Mouse (Mus musculus): ENCODE measurements around the gene Adgrb3. TPM values are rescaled to one million over a fixed set of nuclear protein-coding genes. Genes with fewer than 3 reads are reported as not detected.

Adgrb3 gene
- polyA plus RNA-seq, 1 experiment from 2014 or later: 68.6 TPM

DNA sequence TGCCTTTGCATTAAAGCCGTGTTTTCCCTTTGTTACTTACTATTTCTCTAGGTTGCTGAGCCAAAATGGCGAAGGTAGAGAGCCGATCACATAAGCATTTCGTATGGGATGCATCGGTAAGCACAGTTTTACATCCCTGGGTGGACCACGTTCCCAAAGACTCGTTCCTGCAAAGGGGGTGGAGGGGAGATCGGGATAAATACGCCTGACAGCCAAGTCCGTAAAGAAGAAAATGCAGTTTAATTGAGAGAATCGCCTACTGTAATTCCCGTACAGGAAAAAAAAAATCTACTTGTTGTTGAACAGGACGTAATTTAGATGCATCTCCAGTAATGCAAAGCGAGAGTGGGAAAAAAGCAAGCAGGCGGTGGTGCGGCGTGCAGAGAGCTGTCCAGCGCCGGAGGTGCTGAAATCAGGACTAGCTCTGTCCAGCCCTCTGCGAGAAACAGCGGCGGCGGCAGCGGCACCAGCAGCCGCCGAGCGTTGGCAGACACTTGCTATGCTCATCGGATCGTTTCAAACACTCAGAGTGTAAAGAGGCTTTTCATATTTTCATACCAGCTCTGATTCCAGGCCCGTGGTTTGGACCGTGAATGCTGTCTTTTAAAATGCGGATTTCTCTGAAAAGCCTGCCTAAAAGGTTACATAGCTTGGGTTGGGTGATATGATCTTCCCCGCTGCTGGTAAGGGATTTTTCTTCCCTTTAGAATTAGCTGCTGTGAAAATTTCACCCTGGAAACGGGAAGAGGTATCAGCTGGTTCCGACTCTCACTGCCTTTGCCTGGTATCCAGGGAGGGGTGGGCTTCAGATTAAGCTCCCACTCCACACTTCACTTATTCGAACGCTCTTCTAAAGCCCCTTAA is 600.9 kb downstream of the Adgrb3 start:
- Histone ChIP-seq H3K27me3 (ENCODE audit: control insufficient read depth, insufficient read depth, low read depth, low read length) (no peaks in the 10 kb centered on the region), H3K9me3 (replicated peaks; ENCODE audit: control insufficient read depth, low read length, poor library complexity, severe bottlenecking) (no peaks in the 10 kb centered on the region), H3K4me3 (ENCODE audit: low read depth, low read length) (peak overlapping the region; percentile 57), H3K27ac (ENCODE audit: low read length) (peak overlapping the region; percentile 98), H3K36me3 (ENCODE audit: control insufficient read depth, insufficient read depth, low read length) (no peaks in the 10 kb centered on the region), H3K4me2 (ENCODE audit: low read length) (peak overlapping the region; percentile 57), H3K4me1 (ENCODE audit: control insufficient read depth, insufficient read depth, low read length) (peaks cover 13% of the 10 kb centered on the region), H3K9ac (ENCODE audit: low read depth, low read length) (peak overlapping the region; percentile 81)
- ATAC-seq: peak; percentile 91
- 1% methylated on average over 37 of the region's 37 CpGs for WGBS

DNA sequence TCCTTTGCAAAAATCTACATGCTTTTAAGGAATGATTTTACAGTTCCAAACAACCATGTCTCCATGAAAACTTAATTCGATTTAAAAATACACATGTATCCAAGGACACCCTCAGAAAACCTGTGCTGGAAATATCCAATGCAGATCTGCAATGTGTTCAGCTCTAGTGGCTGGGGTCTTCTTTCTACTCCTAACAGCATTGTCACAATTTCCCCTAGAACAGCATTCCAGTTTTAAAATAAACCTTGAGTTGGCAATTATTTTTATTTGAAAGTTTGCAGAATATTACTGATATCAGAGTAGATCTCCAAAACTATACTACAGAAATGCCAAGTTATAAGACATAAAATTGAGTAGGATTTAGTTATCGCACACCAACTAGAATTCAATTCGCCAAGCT is 601.6 kb downstream of the Adgrb3 start:
- Histone ChIP-seq H3K4me3 (ENCODE audit: low read depth, low read length) (peak overlapping the region; percentile 57), H3K9me3 (replicated peaks; ENCODE audit: control insufficient read depth, low read length, poor library complexity, severe bottlenecking) (no peaks in the 10 kb centered on the region), H3K36me3 (ENCODE audit: control insufficient read depth, insufficient read depth, low read length) (no peaks in the 10 kb centered on the region), H3K4me2 (ENCODE audit: low read length) (peak overlapping the region; percentile 57), H3K9ac (ENCODE audit: low read depth, low read length) (peak overlapping the region; percentile 81), H3K27me3 (ENCODE audit: control insufficient read depth, insufficient read depth, low read depth, low read length) (no peaks in the 10 kb centered on the region), H3K27ac (ENCODE audit: low read length) (peak overlapping the region; percentile 98), H3K4me1 (ENCODE audit: control insufficient read depth, insufficient read depth, low read length) (peaks cover 13% of the 10 kb centered on the region)
- whole genome bisulfite sequencing: 34% methylated on average over 3 of the region's 3 CpGs
- ATAC-seq: no peak

DNA sequence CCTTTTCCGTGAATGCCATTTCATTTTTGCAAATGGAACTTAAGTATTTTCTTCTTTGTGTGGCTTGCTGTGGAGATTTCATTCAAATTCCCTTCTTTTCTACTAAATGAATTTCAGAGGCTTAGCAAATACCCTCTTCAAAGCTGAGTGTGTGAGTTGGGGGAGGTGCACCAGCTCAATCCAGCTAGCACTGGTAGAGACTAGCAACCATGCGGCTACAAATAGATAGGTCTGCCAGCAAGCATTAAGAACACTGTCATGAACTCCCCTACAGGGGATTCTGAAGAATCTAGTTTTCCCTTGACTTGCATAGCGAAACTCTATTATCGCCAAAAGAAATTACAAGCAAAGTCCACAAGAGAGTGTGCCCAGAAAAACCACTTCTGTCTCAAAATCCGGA is 624.9 kb downstream of the Adgrb3 start:
- Histone ChIP-seq H3K9me3 (replicated peaks; ENCODE audit: control insufficient read depth, low read length, poor library complexity, severe bottlenecking) (no peaks in the 10 kb centered on the region), H3K36me3 (ENCODE audit: control insufficient read depth, insufficient read depth, low read length) (no peaks in the 10 kb centered on the region), H3K4me1 (ENCODE audit: control insufficient read depth, insufficient read depth, low read length) (peaks cover 3% of the 10 kb centered on the region; the same call in 1 of the 2 replicates), H3K27ac (ENCODE audit: low read length) (no peak overlapping the region), H3K9ac (ENCODE audit: low read depth, low read length) (no peak overlapping the region), H3K4me3 (ENCODE audit: low read depth, low read length) (no peak overlapping the region), H3K27me3 (ENCODE audit: control insufficient read depth, insufficient read depth, low read depth, low read length) (no peaks in the 10 kb centered on the region), H3K4me2 (ENCODE audit: low read length) (no peak overlapping the region)
- peak; percentile 91 for ATAC-seq
- 16% methylated on average over 5 of the region's 5 CpGs for WGBS

DNA sequence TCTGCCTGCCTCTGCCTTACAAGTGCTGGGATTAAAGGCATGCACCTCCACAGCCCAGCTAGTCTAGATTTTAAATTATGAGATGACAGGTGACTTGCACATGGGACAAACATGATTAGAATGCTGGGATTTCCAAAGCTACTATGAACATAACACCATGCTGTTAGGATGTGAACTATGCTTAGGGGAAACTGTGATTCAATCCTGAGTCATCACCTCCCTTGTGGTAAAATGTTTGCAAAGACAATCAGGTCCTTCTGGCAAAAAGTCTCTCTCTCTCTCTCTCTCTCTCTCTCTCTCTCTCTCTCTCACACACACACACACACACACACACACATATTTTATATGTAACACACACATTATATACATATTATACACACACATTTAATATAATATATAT is 630.1 kb downstream of the Adgrb3 start:
- no peak for ATAC-seq
- no peaks in the 10 kb centered on the region for H3K4me1 ChIP-seq (ENCODE audit: control insufficient read depth, insufficient read depth, low read length)
- no peaks in the 10 kb centered on the region for H3K27me3 ChIP-seq (ENCODE audit: control insufficient read depth, insufficient read depth, low read depth, low read length)
- H3K36me3 ChIP-seq (ENCODE audit: control insufficient read depth, insufficient read depth, low read length): no peaks in the 10 kb centered on the region
- no peak overlapping the region for H3K4me3 ChIP-seq (ENCODE audit: low read depth, low read length)
- no peak overlapping the region for H3K4me2 ChIP-seq (ENCODE audit: low read length)
- no peak overlapping the region for H3K9ac ChIP-seq (ENCODE audit: low read depth, low read length)
- H3K9me3 ChIP-seq (replicated peaks; ENCODE audit: control insufficient read depth, low read length, poor library complexity, severe bottlenecking): no peaks in the 10 kb centered on the region
- no peak overlapping the region for H3K27ac ChIP-seq (ENCODE audit: low read length)

DNA sequence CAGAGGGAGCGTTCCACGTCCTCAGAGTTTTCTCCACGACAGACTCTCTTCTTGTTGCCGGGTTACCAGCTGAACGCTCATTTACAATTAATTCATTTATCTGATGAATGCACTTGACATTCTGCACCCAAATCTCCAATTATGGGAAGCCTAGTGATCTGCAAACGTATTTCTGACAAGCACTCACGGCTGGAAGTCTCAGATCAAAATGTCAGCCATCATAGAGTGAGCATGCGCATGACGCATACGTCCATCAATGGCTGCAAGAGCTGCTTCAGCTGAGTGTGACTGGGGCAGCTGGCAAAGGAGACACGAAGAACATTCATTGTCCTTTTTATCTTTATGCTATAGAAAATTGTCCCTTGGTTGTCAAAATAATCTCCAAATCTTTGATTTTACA is 637.5 kb downstream of the Adgrb3 start:
- no peaks in the 10 kb centered on the region for H3K27me3 ChIP-seq (ENCODE audit: control insufficient read depth, insufficient read depth, low read depth, low read length)
- 0 out of 2 replicates have a peak overlapping the region, but pooled peaks have one; percentile 11 for H3K27ac ChIP-seq (ENCODE audit: low read length)
- no peaks in the 10 kb centered on the region for H3K36me3 ChIP-seq (ENCODE audit: control insufficient read depth, insufficient read depth, low read length)
- no peak overlapping the region for H3K4me3 ChIP-seq (ENCODE audit: low read depth, low read length)
- peak; percentile 47; the same call in 1 of the 2 replicates for ATAC-seq
- H3K4me1 ChIP-seq (ENCODE audit: control insufficient read depth, insufficient read depth, low read length): peaks cover 4% of the 10 kb centered on the region; the same call in 1 of the 2 replicates
- 29% methylated on average over 11 of the region's 11 CpGs for WGBS
- no peaks in the 10 kb centered on the region for H3K9me3 ChIP-seq (replicated peaks; ENCODE audit: control insufficient read depth, low read length, poor library complexity, severe bottlenecking)
- H3K9ac ChIP-seq (ENCODE audit: low read depth, low read length): no peak overlapping the region
- H3K4me2 ChIP-seq (ENCODE audit: low read length): no peak overlapping the region

DNA sequence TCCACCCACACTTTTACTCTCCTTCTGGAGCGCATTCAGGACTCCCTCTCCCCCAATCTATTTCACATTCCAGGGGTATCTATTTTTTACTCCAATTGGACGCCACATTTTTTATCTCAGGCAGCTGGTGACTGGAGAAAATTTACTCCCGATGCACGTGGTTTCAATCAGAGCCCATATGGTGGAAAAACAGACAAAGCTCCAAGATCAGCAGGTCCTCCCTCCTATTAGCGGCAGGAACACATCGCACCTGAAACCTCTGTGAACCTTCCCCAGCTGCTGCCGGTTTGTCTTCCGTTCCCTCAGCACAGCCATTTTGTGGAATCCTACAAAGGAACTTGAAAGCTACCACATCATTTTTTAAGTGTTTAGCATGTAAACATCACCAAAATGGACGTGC is 640.2 kb downstream of the Adgrb3 start:
- WGBS: 59% methylated on average over 9 of the region's 9 CpGs
- peak overlapping the region; percentile 0 for H3K27ac ChIP-seq (ENCODE audit: low read length)

DNA sequence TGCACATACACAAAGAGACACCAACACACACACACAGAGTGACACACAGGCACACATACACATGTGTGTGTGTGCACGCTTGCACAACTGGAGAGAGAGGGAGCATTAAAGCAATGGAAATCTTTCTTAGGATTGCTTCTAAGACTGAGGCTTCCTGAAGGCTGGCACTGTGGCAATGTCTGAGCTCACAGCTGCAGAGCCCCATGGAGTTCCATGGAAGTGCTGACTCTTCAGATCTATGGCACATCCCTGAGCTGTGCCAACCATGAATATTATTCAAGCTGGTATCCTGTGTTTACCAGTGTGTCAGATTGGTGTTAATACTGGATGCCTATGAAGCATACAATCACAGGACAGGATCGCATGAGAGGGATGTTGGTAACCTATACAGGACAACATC is 643.6 kb downstream of the Adgrb3 start:
- no peak overlapping the region for H3K4me3 ChIP-seq (ENCODE audit: low read depth, low read length)
- no peak overlapping the region for H3K27ac ChIP-seq (ENCODE audit: low read length)
- no peak overlapping the region for H3K4me2 ChIP-seq (ENCODE audit: low read length)
- no peaks in the 10 kb centered on the region for H3K4me1 ChIP-seq (ENCODE audit: control insufficient read depth, insufficient read depth, low read length)
- H3K36me3 ChIP-seq (ENCODE audit: control insufficient read depth, insufficient read depth, low read length): no peaks in the 10 kb centered on the region
- ATAC-seq: 0 out of 2 replicates have a peak, but pooled peaks have one; percentile 3
- H3K9me3 ChIP-seq (replicated peaks; ENCODE audit: control insufficient read depth, low read length, poor library complexity, severe bottlenecking): no peaks in the 10 kb centered on the region
- WGBS: 99% methylated on average over 2 of the region's 2 CpGs
- H3K9ac ChIP-seq (ENCODE audit: low read depth, low read length): no peak overlapping the region
- H3K27me3 ChIP-seq (ENCODE audit: control insufficient read depth, insufficient read depth, low read depth, low read length): no peaks in the 10 kb centered on the region

More for the DNA sequence above, 640.2 kb downstream of the Adgrb3 start:
- Histone ChIP-seq H3K4me3 (ENCODE audit: low read depth, low read length) (no peak overlapping the region), H3K9ac (ENCODE audit: low read depth, low read length) (no peak overlapping the region), H3K36me3 (ENCODE audit: control insufficient read depth, insufficient read depth, low read length) (no peaks in the 10 kb centered on the region), H3K27me3 (ENCODE audit: control insufficient read depth, insufficient read depth, low read depth, low read length) (no peaks in the 10 kb centered on the region), H3K9me3 (replicated peaks; ENCODE audit: control insufficient read depth, low read length, poor library complexity, severe bottlenecking) (no peaks in the 10 kb centered on the region), H3K4me1 (ENCODE audit: control insufficient read depth, insufficient read depth, low read length) (peaks cover 4% of the 10 kb centered on the region; the same call in 1 of the 2 replicates), H3K4me2 (ENCODE audit: low read length) (no peak overlapping the region)
- no peak for ATAC-seq

DNA sequence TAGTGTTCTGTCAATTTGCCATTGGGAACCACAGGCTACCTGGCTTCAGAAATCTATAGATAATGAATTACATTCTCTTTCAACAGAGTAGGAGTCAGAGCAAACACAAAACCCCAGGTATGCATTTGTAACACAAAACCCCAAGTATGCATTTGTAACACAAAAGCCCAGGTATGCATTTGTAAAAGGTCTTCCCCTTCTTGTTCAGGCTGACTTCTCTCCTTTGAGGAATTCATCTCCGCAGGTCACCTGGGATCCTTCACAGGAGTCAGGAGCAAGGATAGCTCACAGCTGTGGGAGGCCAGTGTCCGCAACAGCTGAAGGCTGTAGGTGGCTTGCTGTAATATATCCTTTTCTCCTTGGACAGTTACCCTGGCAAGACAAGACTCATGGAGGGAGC is 647.6 kb downstream of the Adgrb3 start:
- H3K4me2 ChIP-seq (ENCODE audit: low read length): no peak overlapping the region
- H3K27me3 ChIP-seq (ENCODE audit: control insufficient read depth, insufficient read depth, low read depth, low read length): no peaks in the 10 kb centered on the region
- no peak overlapping the region for H3K9ac ChIP-seq (ENCODE audit: low read depth, low read length)
- H3K36me3 ChIP-seq (ENCODE audit: control insufficient read depth, insufficient read depth, low read length): no peaks in the 10 kb centered on the region
- peaks cover 27% of the 10 kb centered on the region for H3K4me1 ChIP-seq (ENCODE audit: control insufficient read depth, insufficient read depth, low read length)
- 79% methylated on average over 2 of the region's 2 CpGs for WGBS
- 0 out of 2 replicates have a peak overlapping the region, but pooled peaks have one; percentile 18 for H3K27ac ChIP-seq (ENCODE audit: low read length)
- no peak for ATAC-seq
- H3K4me3 ChIP-seq (ENCODE audit: low read depth, low read length): no peak overlapping the region
- H3K9me3 ChIP-seq (replicated peaks; ENCODE audit: control insufficient read depth, low read length, poor library complexity, severe bottlenecking): no peaks in the 10 kb centered on the region

DNA sequence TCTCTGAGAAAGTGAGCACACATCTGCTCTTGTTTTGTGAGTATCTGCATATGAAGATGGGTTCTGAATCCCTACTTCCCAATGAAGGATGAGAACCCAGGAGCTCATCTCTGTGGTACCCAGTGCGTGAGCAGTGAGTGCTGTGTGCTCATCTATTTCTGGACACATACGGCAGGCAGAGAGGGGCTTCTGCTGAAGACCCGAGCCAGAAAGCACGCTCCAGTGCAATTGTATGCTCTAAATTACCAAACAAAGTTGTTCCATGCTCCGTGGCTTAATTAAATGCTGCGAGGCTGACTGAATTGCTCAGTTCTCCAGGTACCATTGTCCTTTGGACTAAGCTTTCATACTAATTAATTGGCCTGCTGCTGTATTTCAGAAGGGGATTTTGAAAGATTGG is 648.9 kb downstream of the Adgrb3 start:
- H3K9ac ChIP-seq (ENCODE audit: low read depth, low read length): no peak overlapping the region
- H3K4me1 ChIP-seq (ENCODE audit: control insufficient read depth, insufficient read depth, low read length): peaks cover 27% of the 10 kb centered on the region
- no peaks in the 10 kb centered on the region for H3K9me3 ChIP-seq (replicated peaks; ENCODE audit: control insufficient read depth, low read length, poor library complexity, severe bottlenecking)
- no peak overlapping the region for H3K4me2 ChIP-seq (ENCODE audit: low read length)
- no peaks in the 10 kb centered on the region for H3K27me3 ChIP-seq (ENCODE audit: control insufficient read depth, insufficient read depth, low read depth, low read length)
- no peaks in the 10 kb centered on the region for H3K36me3 ChIP-seq (ENCODE audit: control insufficient read depth, insufficient read depth, low read length)
- no peak overlapping the region for H3K4me3 ChIP-seq (ENCODE audit: low read depth, low read length)
- H3K27ac ChIP-seq (ENCODE audit: low read length): peak overlapping the region; percentile 73
- 0 out of 2 replicates have a peak, but pooled peaks have one; percentile 33 for ATAC-seq
- WGBS: 9% methylated on average over 6 of the region's 6 CpGs
